Mouse (Mus musculus) heart, postnatal 0 days (tissue): Measurements from ENCODE around the gene Bcam.

Experiments used
- CTCF ChIP-seq: IDR thresholded peaks from 2 replicates; pipeline ENCODE4 v1.5.1; 2016; ENCODE audit warnings: antibody characterized with exemption, control low read depth, low read depth
- EP300 ChIP-seq: IDR thresholded peaks from 2 replicates; pipeline ENCODE4 v1.6.1; 2016; ENCODE audit warnings: antibody characterized with exemption, low read depth

GRCm38 (mm10) chr7:19813161-19813560, 42.3 kb upstream of the Bcam start:
- TF ChIP-seq EP300 (no peak), CTCF (no peak)
